Mouse (Mus musculus): ENCODE results near the gene Ppm1m.

Gene Ppm1m

DNA sequence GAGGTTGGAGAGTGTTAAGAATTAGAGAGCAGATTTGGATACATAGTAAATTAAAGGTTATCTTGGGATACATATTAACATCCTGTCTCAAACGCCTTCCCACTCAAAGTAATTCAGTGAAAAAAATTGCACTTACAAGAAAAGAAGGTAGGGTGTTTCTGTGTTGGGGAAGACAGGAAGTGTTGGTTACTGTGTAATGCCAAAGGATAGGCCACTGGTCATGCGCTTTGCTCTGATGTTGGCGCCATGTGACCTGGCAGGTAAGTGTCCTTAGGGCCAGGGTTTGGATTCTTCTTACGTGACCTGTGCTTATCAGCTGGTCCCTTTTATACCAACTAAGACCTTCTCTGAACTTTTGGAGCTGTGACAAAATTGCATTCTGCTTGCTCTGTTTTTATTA lies 17.4 kb downstream of the Ppm1m start:
- POLR2A ChIA-PET: interaction anchor here in 3 of 4 experiments (0.6 to 23.6 kb wide), 14 partner anchors 5 to 43 kb away, joined by 3 to 761 read pairs (median 14); partner anchors contain the start of genes Wdr82 (in 3 of the 3), Ppm1m (in 1 of the 3) and Twf2 (in 1 of the 3)
- CTCF ChIA-PET: interaction anchor here in 2 of 4 experiments (0.6 to 1.3 kb wide), 4 partner anchors 11 to 89 kb away, joined by 3 to 4 read pairs (median 3); no protein-coding TSS in a partner anchor

DNA sequence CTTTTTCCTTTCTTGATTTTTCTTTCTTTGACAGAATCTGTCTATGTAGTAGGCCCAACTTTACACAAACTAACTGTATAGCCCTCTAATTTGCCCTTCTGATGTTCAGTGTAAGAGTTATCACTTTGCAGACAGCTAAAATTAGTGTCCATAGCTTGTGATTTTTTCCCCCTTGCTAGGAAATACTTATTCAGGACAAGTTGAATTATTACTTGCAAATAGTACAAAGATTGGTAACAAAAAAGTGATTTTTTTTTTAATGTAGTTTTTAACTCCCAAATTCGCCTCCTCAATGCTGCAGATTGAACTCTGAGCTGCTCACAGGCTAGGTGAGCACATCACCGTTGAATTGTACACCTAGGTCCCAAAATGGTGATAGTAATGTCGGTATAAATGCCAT lies 19.6 kb downstream of the Ppm1m start:
- CTCF ChIA-PET: interaction anchor here in 2 of 4 experiments (0.6 to 1.3 kb wide), 6 partner anchors 8 to 33 kb away, joined by 3 to 10 read pairs (median 3); partner anchors contain the start of genes Ppm1m (in 1 of the 2) and Wdr82 (in 1 of the 2)

DNA sequence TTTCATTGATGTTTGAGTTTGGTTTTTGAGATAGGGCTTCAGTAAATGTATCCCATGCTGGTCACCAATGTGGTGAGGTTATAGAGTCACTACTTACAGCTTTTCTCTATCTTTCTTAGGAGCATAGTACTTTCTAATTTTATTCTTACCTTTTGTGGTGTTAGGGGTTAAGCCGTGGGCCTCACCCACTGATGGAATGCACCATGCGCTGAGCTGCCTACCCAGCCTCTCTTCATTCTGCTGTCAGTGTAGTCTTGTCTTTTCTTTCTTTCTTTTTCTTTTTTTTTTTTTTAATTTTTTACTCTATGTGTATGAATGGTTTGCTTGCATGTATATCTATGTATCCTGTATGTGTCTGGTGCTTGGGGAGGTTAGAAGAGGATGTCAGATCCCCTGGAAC lies 20.1 kb downstream of the Ppm1m start:
- POLR2A ChIA-PET: interaction anchor here (0.6 to 23.6 kb wide), 24 partner anchors 4 to 188 kb away, joined by 3 to 761 read pairs (median 6); partner anchors contain the start of genes Wdr82 (in 4 of the 4), Poc1a (in 1 of the 4), Ppm1m (in 1 of the 4) and Twf2 (in 1 of the 4)

More for the DNA sequence above, 19.6 kb downstream of the Ppm1m start:
- POLR2A ChIA-PET: interaction anchor here (0.6 to 23.6 kb wide), 23 partner anchors 4 to 188 kb away, joined by 3 to 761 read pairs (median 6); partner anchors contain the start of genes Wdr82 (in 4 of the 4), Ppm1m (in 1 of the 4) and Twf2 (in 1 of the 4)

DNA sequence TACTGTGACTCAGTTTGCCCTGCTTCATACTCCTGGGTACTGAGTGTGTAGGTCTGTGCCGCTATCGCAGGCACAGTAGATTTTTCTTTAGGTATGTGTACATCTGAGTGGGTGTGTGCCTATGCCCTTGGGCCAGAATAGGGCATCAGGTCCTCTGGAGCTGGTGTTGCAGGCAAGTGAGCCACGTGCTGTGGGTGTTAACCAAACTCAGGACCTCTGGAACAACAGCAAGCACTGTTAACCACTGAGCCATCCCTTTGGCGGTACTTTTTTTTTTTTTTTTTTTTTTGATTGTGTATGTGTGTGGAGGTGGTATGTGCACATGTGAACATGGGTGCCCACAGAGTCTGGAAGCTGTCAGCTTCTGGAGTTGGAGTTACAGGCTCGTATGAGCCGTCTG lies 21.7 kb downstream of the Ppm1m start:
- ChIA-PET CTCF (interaction anchor here in 3 of 4 experiments (0.6 to 2.2 kb wide), 7 partner anchors 12 to 107 kb away, joined by 3 to 20 read pairs (median 5); no protein-coding TSS in a partner anchor), POLR2A (interaction anchor here (0.6 to 23.6 kb wide), 28 partner anchors 2 to 478 kb away, joined by 3 to 761 read pairs (median 6); partner anchors contain the start of genes Twf2 (in 3 of the 4), Wdr82 (in 2 of the 4), Grm2 (in 1 of the 4) and Poc1a (in 1 of the 4))

More for the DNA sequence above, 20.1 kb downstream of the Ppm1m start:
- CTCF ChIA-PET: interaction anchor here in 2 of 4 experiments (0.6 to 1.3 kb wide), 7 partner anchors 8 to 643 kb away, joined by 3 to 10 read pairs (median 3); partner anchors contain the start of gene Wdr82 (in 1 of the 2)

DNA sequence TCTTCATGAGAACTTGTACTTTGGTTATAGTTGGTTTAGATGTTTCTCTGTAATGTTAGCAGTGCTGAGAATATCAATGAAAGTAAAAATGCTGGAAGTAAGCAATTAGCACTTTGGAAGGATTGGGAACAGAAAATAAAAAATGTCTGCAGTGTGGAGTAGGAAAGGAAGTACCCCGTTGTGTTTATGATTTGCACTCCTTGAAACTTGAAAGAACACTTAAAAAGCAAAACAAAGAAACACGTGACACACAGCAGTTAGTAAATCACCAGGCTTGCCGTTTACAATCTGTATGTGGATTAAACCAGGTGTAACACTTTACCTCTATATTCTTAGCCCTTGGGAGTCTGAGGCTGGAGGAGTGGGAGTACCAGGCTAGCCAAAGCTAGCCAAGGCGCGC lies 22.8 kb downstream of the Ppm1m start:
- ChIA-PET CTCF (interaction anchor here in 1 of 4 experiments (0.6 to 1.6 kb wide), 2 partner anchors 34 to 278 kb away, joined by 6 to 10 read pairs; no protein-coding TSS in a partner anchor), POLR2A (interaction anchor here (0.5 to 23.6 kb wide), 20 partner anchors 1 to 258 kb away, joined by 3 to 761 read pairs (median 10); partner anchors contain the start of genes Twf2 (in 2 of the 4), Wdr82 (in 2 of the 4) and Poc1a (in 1 of the 4))

DNA sequence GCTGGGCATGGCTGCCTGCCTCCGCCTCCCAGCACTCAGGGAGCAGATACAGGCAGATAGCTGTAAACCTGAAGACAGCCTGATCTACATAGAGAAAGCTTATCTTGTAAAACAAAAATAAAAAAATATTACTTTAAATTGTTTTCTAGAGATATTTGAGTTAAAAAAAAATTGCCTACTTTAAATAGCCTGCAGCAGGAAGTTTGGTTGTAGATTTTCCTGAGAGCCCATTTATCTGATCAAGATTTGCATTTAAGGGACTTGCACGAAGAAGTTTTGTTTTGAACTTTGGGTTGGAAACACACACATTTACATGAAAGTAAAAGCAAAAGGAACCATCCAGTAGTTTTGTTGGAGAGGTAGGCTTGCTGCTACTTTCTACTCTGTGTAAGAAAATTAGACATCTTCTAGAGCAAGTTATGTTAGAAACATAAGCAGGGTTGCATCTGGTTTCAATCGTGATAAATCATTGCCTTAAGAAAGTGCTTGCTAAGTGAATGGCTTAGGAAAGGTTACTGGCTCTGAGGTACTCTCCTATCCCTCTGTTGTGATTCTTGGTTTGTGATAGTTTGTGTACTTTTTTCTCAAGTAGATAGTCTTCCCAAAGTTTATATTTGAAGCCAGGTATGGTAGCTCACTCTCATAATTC lies 23.9 kb downstream of the Ppm1m start:
- CTCF ChIA-PET: interaction anchor here in 1 of 4 experiments (2.4 kb wide), 1 partner anchor 36 kb away, joined by 8 read pairs; no protein-coding TSS in a partner anchor
- POLR2A ChIA-PET: interaction anchor here in 3 of 4 experiments (0.9 to 23.6 kb wide), 17 partner anchors 0 to 262 kb away, joined by 3 to 761 read pairs (median 8); partner anchors contain the start of genes Acy1 (in 1 of the 3), Poc1a (in 1 of the 3), Rpl29 (in 1 of the 3) and Twf2 (in 1 of the 3)

DNA sequence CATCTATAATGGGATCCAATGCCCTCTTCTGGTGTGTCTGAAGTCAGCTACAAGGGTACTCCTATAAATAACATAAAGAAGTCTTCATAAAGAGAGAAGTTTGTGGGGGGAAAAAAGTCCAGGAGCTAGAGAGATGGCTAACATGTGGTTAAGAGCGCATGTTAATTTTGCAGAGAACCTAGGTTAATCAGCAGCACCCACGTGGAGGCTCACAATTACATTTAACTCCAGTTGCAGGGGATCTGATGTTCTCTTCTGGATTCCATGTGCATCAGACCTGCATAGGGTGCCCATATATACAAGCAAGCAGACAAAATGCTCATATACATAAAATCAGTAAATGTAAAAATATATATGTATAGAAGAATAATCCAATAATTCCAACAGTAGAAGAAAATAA lies 26.2 kb downstream of the Ppm1m start:
- ChIA-PET POLR2A (interaction anchor here (0.7 to 20.2 kb wide), 26 partner anchors 8 to 303 kb away, joined by 3 to 761 read pairs (median 12); partner anchors contain the start of genes Twf2 (in 3 of the 4), Glyctk (in 2 of the 4), Dusp7 (in 1 of the 4) and Parp3 (in 1 of the 4)), CTCF (interaction anchor here in 3 of 4 experiments (0.6 to 4.8 kb wide), 8 partner anchors 17 to 258 kb away, joined by 3 to 39 read pairs (median 5); no protein-coding TSS in a partner anchor)

DNA sequence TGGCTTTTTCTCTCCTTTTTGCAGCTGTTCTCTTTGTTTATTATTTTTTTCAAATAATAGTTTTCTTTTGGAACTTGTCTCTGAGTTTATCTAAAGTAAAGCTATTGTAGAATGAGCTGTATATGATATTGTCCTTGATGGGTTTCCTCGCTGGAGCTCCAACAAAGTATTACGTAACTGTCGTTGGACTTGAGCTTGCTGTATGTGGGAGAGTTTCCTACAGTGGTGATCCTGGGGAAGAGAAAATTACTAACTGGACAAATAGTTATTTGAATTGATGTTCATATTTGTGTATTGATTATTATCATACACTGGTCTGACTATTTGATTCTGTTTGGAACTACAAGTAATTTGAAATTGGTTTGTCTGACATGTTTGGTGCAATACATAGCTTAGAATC lies 27.0 kb downstream of the Ppm1m start:
- ChIA-PET CTCF (interaction anchor here in 3 of 4 experiments (0.5 to 4.8 kb wide), 9 partner anchors 16 to 598 kb away, joined by 3 to 39 read pairs (median 3); no protein-coding TSS in a partner anchor), POLR2A (interaction anchor here (0.7 to 20.2 kb wide), 44 partner anchors 9 to 462 kb away, joined by 3 to 761 read pairs (median 8); partner anchors contain the start of genes Glyctk (in 3 of the 4), Dusp7 (in 2 of the 4), Parp3 (in 2 of the 4) and Ppm1m (in 2 of the 4))

DNA sequence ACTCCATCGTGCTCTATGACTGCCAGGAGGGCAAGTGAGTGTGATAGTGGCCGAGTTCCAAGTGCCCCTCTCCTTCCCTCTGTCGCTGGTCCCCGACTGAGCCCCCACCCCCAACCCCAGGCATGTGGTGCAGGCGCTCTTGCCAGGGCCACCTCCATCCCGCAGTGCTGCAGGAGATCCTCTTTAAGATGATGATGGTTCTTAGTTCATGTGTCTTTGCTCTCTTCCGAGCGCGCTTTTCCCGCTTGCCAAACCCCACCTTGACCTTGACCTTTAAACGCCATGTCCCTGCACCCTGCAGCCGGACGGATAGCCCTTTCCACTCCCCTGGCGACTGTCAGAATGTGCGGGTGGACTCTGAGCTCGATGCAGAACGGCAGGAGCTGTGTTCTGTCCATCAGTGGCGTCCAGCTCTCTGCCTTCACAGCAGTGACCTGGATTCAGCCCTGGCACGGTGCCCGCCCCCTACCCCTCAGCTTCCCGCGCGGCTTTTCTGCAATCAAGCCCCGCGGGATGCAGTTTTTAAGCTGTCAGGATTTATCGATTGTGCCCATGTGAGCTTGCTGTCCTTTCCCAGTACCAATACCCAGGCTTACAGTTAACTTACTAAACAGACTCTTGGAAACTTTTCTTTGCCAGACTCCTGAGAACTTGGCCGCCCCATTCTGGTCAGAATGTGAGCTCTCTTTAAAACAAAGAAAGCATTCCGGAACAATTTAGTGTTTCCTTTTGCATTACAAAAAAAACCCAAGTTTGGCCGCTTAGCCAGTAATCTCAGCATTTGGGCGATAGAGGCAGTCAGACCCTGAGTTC lies 28.0 kb downstream of the Ppm1m start:
- ChIA-PET POLR2A (interaction anchor here (0.6 to 20.2 kb wide), 90 partner anchors 8 to 693 kb away, joined by 3 to 761 read pairs (median 4); partner anchors contain the start of genes Acy1 (in 3 of the 4), Glyctk (in 3 of the 4), Ppm1m (in 3 of the 4) and Twf2 (in 3 of the 4)), CTCF (interaction anchor here in 3 of 4 experiments (0.5 to 4.8 kb wide), 11 partner anchors 9 to 598 kb away, joined by 3 to 39 read pairs (median 5); no protein-coding TSS in a partner anchor)

DNA sequence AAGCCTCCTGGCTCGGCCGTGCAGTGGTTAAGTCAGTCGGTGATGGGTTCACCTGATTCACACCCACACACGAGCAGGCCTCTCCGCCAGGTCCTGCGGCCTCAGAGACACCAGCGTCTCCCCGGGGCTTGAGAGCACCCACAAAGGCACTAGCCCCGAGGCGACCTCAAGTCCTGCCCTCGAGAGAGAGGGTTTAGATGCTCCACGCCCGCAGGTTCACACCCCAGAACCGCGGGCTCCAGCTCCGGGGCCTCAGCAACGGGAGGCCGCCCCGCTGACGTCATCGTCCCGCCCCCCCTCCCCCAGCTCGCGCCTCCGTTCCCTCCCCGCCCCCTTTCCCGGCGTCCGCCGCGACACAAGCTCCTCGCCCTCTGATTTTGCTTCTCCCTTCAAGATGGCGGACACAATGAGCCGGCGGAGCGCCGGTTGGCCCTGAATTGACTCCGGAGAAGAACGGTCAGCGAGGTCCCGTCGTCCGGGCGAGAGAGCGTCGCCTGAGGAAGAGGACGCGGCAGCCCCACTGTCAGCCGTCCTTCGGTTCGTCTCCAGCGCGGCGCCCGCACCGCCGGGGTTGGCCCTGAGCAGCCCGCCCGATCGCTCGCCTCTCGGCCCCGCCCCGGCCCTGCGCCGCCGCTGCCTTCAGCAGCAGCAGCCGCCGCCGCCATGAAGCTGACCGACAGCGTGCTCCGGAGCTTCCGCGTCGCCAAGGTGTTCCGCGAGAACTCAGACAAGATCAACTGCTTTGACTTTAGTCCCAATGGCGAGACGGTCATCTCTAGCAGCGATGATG lies 28.8 kb downstream of the Ppm1m start, which contains the start of gene Wdr82:
Gene Wdr82 (plus strand): TSS at position 373 of the 790 bp plus-strand sequence.
- CTCF ChIA-PET: interaction anchor here (0.7 to 4.8 kb wide), 11 partner anchors 9 to 306 kb away, joined by 3 to 39 read pairs (median 5); no protein-coding TSS in a partner anchor
- POLR2A ChIA-PET: interaction anchor here (0.6 to 20.2 kb wide), 99 partner anchors 8 to 773 kb away, joined by 3 to 761 read pairs (median 4); partner anchors contain the start of genes Glyctk (in 3 of the 4), Parp3 (in 3 of the 4), Ppm1m (in 3 of the 4) and Rpl29 (in 3 of the 4)

DNA sequence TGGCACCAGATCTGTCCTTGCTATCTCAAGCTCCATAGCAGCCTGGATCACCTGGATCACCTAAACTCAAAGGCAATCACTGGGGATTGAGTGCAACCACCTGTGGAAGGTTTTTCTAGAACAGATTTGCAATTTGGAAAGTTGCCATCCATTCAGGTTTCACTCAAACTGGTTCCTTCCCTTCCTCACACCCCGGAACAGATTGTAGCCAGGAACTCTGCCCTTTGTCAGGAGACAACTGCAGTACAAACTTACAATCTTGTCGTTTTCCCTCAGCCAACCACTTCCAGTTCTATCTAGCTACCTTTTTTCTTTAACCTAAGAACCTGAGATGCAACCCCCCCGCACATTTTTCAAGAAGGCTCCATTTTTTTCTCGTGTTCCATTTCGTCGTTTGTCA lies 29.6 kb downstream of the Ppm1m start:
- CTCF ChIA-PET: interaction anchor here in 3 of 4 experiments (0.8 to 4.8 kb wide), 8 partner anchors 10 to 89 kb away, joined by 3 to 39 read pairs (median 4); partner anchors contain the start of gene Glyctk (in 1 of the 3)
- POLR2A ChIA-PET: interaction anchor here (0.7 to 20.2 kb wide), 47 partner anchors 10 to 307 kb away, joined by 3 to 761 read pairs (median 8); partner anchors contain the start of genes Glyctk (in 3 of the 4), Rpl29 (in 3 of the 4), Twf2 (in 3 of the 4) and Acy1 (in 2 of the 4)

DNA sequence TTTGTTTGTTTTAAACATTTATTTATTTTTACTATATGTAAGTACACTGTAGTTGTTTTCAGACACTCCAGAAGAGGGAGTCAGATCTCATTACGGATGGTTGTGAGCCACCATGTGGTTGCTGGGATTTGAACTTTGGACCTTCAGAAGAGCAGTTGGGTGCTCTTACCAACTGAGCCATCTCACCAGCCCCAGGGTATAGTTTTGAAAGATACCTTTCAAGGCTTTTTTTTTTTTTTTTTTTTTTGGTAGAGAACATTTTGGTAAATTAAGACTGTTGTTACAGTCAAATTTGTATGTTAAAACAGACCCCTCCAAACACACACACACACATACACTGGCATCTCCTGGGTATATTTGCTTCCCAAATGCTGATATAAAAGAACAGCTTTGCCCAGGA lies 30.5 kb downstream of the Ppm1m start:
- ChIA-PET POLR2A (interaction anchor here in 3 of 4 experiments (0.7 to 20.2 kb wide), 15 partner anchors 8 to 262 kb away, joined by 5 to 761 read pairs (median 71); partner anchors contain the start of genes Glyctk (in 2 of the 3), Twf2 (in 2 of the 3) and Rpl29 (in 1 of the 3)), CTCF (interaction anchor here in 2 of 4 experiments (1.2 to 4.8 kb wide), 2 partner anchors 10 to 43 kb away, joined by 3 to 39 read pairs; no protein-coding TSS in a partner anchor)

DNA sequence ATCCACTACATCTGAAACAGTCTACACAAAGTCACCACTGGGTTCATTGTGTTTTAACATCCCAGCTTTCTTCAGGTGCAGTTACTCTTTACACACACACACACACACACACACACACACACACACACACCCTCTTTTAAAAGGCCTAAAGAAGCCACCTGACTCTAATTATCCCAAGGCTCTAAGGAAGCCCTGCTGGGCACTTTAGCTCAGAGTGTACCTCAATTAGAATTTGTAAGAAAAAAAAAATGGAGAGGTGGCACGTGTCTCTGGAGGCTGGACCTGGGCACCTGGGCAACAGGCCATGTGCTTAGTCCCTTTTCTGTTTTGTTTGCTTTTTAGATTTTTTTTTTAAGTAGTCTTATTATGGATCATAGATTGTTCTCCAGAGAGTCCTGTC lies 31.8 kb downstream of the Ppm1m start:
- ChIA-PET POLR2A (interaction anchor here in 3 of 4 experiments (0.6 to 20.2 kb wide), 37 partner anchors 8 to 1566 kb away, joined by 3 to 761 read pairs (median 5); partner anchors contain the start of genes Rpl29 (in 3 of the 3), Twf2 (in 2 of the 3), Glyctk (in 1 of the 3) and Parp3 (in 1 of the 3)), CTCF (interaction anchor here in 3 of 4 experiments (0.6 to 2.4 kb wide), 18 partner anchors 11 to 1379 kb away, joined by 3 to 11 read pairs (median 4); partner anchors contain the start of genes Parp3 (in 1 of the 3) and Poc1a (in 1 of the 3))

DNA sequence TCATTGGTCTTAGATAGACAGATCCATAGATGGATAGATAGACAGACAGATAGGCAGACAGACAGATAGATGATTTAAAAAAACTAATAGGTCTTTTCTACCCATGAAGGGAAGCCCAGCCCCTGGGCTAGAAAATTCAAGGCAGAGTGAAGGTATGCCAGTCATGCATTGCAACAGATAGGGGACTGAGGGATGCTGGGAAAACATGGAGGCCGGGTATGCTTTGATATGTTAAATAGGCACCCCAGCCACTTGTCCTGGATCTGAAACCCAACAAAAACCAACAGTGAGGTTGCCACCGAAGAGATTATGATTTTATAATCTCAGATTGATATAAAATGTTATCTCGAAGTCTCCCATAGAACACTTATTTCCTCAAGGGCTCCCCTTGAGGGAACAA lies 32.3 kb downstream of the Ppm1m start:
- ChIA-PET POLR2A (interaction anchor here in 3 of 4 experiments (0.6 to 20.2 kb wide), 37 partner anchors 8 to 1567 kb away, joined by 3 to 761 read pairs (median 5); partner anchors contain the start of genes Rpl29 (in 3 of the 3), Twf2 (in 2 of the 3), Acy1 (in 1 of the 3) and Glyctk (in 1 of the 3)), CTCF (interaction anchor here in 3 of 4 experiments (0.6 to 2.4 kb wide), 18 partner anchors 10 to 1379 kb away, joined by 3 to 11 read pairs (median 4); partner anchors contain the start of genes Parp3 (in 1 of the 3) and Poc1a (in 1 of the 3))

DNA sequence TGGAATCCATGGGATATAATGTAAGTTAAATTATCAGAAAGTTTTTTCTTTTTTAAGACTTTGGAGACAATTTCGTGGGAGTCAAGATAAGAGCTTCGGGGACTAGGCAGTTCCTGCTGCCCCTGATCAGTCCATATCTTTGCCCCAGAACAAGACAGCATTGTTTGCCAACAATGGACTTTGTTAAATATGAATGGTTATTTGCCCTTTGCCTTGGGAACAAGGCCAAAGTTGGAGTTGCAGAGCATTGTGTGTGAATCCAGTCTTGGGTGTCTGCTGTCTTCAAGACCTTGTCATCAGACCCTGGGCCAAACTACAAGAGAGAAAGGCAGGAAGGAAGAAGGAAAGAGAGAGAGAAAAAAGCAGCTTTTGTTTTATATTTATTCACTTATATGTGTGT lies 32.8 kb downstream of the Ppm1m start:
- CTCF ChIA-PET: interaction anchor here in 2 of 4 experiments (0.8 to 2.4 kb wide), 6 partner anchors 10 to 476 kb away, joined by 3 to 11 read pairs (median 6); no protein-coding TSS in a partner anchor
- POLR2A ChIA-PET: interaction anchor here in 3 of 4 experiments (0.6 to 20.2 kb wide), 13 partner anchors 7 to 271 kb away, joined by 3 to 761 read pairs (median 10); partner anchors contain the start of genes Acy1 (in 1 of the 3), Glyctk (in 1 of the 3), Poc1a (in 1 of the 3) and Rpl29 (in 1 of the 3)

All from embryonic stem cell, embryonic (primary cell).